Mouse (Mus musculus): Measurements from ENCODE around the gene Magea3.
"Not testable (repeated sequence)": the region's sequence is repeated elsewhere in the genome, so short reads cannot be mapped to it uniquely, and the experiment has no call there.

Gene Magea3

DNA sequence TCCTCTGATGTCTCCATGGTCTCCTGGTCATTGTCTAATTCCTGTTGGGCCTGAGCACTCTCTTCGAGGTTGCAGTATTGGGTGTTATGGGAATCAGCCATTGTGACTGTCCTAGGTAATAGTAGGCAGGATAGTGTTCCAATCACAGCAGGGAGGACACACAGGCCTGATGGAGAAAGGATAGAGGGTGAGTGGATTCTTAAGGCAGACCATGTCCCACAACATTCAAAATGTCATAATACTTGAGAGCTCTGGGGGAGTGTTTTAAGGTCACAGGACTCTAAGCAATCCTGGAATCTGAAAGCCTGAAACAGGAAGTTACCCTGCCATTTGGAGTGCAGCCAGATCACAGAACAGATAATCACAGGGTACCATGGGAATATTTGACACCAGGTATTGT lies at the start of gene Magea3:
Gene Magea3, minus strand, starts transcription at position 101 of the 400 bp plus-strand sequence.
- DNase-seq (ENCODE audit: low read depth), result not testable (repeated sequence)

DNA sequence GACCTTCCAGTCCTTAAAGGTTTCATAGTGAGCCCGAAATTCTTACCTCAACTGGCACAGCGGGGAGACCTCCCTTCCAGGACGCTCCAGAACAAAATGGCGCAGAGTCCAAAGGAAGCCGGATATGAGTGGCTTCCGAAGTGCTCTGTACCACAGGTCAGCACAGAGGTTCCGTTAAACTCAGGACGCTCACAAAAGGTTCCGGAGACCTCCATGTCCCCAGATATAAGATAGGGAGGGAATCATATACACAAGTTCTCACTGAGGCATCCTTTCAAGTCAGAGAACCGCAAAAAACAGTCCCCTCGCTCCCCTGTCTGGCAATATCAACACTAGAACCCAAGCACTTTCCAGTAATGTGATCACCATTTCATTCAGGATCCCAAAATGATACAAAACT lies 46.4 kb upstream of the Magea3 start, which contains the start of gene Magea8:
Gene Magea8, minus strand, starts transcription at position 101 of the 400 bp plus-strand sequence.
- DNase-seq (ENCODE audit: low read depth), result not testable (repeated sequence)

DNA sequence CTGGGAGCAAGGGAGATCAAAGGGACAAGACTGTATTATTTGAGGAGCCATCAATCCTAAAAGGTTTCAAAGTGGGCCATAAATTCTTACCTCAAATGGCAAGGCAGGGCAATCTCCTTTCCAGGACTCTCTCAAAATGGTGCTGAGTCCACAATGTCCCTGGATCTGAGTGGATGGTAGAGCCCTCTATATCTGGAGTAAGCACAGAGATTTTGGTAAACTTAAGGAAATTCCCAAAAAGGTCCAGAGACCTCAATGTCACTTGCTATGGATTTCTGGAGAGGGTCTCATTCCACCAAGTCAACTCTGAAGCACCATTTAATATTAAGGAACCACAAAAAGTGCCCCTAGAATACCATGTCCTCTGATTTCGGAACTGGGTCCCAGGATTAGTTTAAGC lies 13.4 kb downstream of the Magea3 start, which contains the start of gene Magea6:
Gene Magea6, minus strand, starts transcription at position 101 of the 400 bp plus-strand sequence.
- DNase-seq (ENCODE audit: low read depth), result not testable (repeated sequence)

Measured in induced T-regulatory cell, adult 2 months (primary cell).